Mouse (Mus musculus): ENCODE measurements around the gene Kntc1. TPM values are rescaled to one million over a fixed set of nuclear protein-coding genes. Genes with fewer than 3 reads are reported as not detected.

Kntc1 gene
- polyA plus RNA-seq, 1 experiment from 2014 or later: 35.9 TPM

GRCm38 (mm10) chr5:123821264-123821571, 71.7 kb downstream of the Kntc1 start:
- Histone ChIP-seq H3K4me2 (replicated peaks; ENCODE audit: low read depth, low read length) (no peak overlapping the region), H3K9me3 (ENCODE audit: control insufficient read depth, low read length) (no peaks in the 10 kb centered on the region), H3K27me3 (ENCODE audit: control insufficient read depth, insufficient read depth, low read length) (no peaks in the 10 kb centered on the region), H3K27ac (ENCODE audit: low read depth, low read length) (no peak overlapping the region), H3K4me1 (ENCODE audit: control insufficient read depth, insufficient read depth, low read length) (peaks cover 20% of the 10 kb centered on the region), H3K9ac (ENCODE audit: low read depth, low read length) (no peak overlapping the region), H3K36me3 (ENCODE audit: control insufficient read depth, insufficient read depth, low read length) (peaks cover 23% of the 10 kb centered on the region), H3K4me3 (ENCODE audit: low read length) (no peak overlapping the region)
- WGBS: 49% methylated on average over 3 of the region's 3 CpGs
- peak; percentile 30; the same call in 1 of the 2 replicates for ATAC-seq (ENCODE audit: low FRiP score, low TSS enrichment)

GRCm38 (mm10) chr5:123822706-123823105, 73.2 kb downstream of the Kntc1 start:
- H3K27ac ChIP-seq (ENCODE audit: low read depth, low read length): no peak overlapping the region
- no peak overlapping the region for H3K9ac ChIP-seq (ENCODE audit: low read depth, low read length)
- no peak for ATAC-seq (ENCODE audit: low FRiP score, low TSS enrichment)
- no peaks in the 10 kb centered on the region for H3K27me3 ChIP-seq (ENCODE audit: control insufficient read depth, insufficient read depth, low read length)
- no peak overlapping the region for H3K4me2 ChIP-seq (replicated peaks; ENCODE audit: low read depth, low read length)
- no peaks in the 10 kb centered on the region for H3K9me3 ChIP-seq (ENCODE audit: control insufficient read depth, low read length)
- no peak overlapping the region for H3K4me3 ChIP-seq (ENCODE audit: low read length)
- H3K36me3 ChIP-seq (ENCODE audit: control insufficient read depth, insufficient read depth, low read length): peaks cover 16% of the 10 kb centered on the region
- 77% methylated on average over 7 of the region's 7 CpGs for WGBS
- H3K4me1 ChIP-seq (ENCODE audit: control insufficient read depth, insufficient read depth, low read length): peaks cover 20% of the 10 kb centered on the region

GRCm38 (mm10) chr5:123827659-123828091, 78.2 kb downstream of the Kntc1 start:
- Histone ChIP-seq H3K27ac (ENCODE audit: low read depth, low read length) (no peak overlapping the region), H3K27me3 (ENCODE audit: control insufficient read depth, insufficient read depth, low read length) (no peaks in the 10 kb centered on the region), H3K4me2 (replicated peaks; ENCODE audit: low read depth, low read length) (no peak overlapping the region), H3K4me1 (ENCODE audit: control insufficient read depth, insufficient read depth, low read length) (no peaks in the 10 kb centered on the region), H3K9me3 (ENCODE audit: control insufficient read depth, low read length) (no peaks in the 10 kb centered on the region), H3K36me3 (ENCODE audit: control insufficient read depth, insufficient read depth, low read length) (no peaks in the 10 kb centered on the region), H3K9ac (ENCODE audit: low read depth, low read length) (0 out of 2 replicates have a peak overlapping the region, but pooled peaks have one; percentile 13), H3K4me3 (ENCODE audit: low read length) (no peak overlapping the region)
- ATAC-seq (ENCODE audit: low FRiP score, low TSS enrichment): peak; percentile 78
- WGBS: 30% methylated on average over 6 of the region's 6 CpGs

GRCm38 (mm10) chr5:123832309-123832708, 82.8 kb downstream of the Kntc1 start:
- ATAC-seq (ENCODE audit: low FRiP score, low TSS enrichment): no peak
- no peak overlapping the region for H3K4me3 ChIP-seq (ENCODE audit: low read length)

GRCm38 (mm10) chr5:123834836-123835235, 85.3 kb downstream of the Kntc1 start:
- Histone ChIP-seq H3K4me3 (ENCODE audit: low read length) (no peak overlapping the region), H3K4me1 (ENCODE audit: control insufficient read depth, insufficient read depth, low read length) (no peaks in the 10 kb centered on the region), H3K9ac (ENCODE audit: low read depth, low read length) (no peak overlapping the region), H3K4me2 (replicated peaks; ENCODE audit: low read depth, low read length) (no peak overlapping the region), H3K36me3 (ENCODE audit: control insufficient read depth, insufficient read depth, low read length) (no peaks in the 10 kb centered on the region), H3K27me3 (ENCODE audit: control insufficient read depth, insufficient read depth, low read length) (no peaks in the 10 kb centered on the region), H3K27ac (ENCODE audit: low read depth, low read length) (no peak overlapping the region), H3K9me3 (ENCODE audit: control insufficient read depth, low read length) (no peaks in the 10 kb centered on the region)
- no peak for ATAC-seq (ENCODE audit: low FRiP score, low TSS enrichment)
- 81% methylated on average over 3 of the region's 3 CpGs for WGBS

More at GRCm38 (mm10) chr5:123832309-123832708, 82.8 kb downstream of the Kntc1 start:
- Histone ChIP-seq H3K9me3 (ENCODE audit: control insufficient read depth, low read length) (no peaks in the 10 kb centered on the region), H3K9ac (ENCODE audit: low read depth, low read length) (no peak overlapping the region), H3K27ac (ENCODE audit: low read depth, low read length) (no peak overlapping the region), H3K27me3 (ENCODE audit: control insufficient read depth, insufficient read depth, low read length) (no peaks in the 10 kb centered on the region), H3K4me2 (replicated peaks; ENCODE audit: low read depth, low read length) (no peak overlapping the region), H3K4me1 (ENCODE audit: control insufficient read depth, insufficient read depth, low read length) (no peaks in the 10 kb centered on the region), H3K36me3 (ENCODE audit: control insufficient read depth, insufficient read depth, low read length) (no peaks in the 10 kb centered on the region)
- WGBS: 89% methylated on average over 7 of the region's 7 CpGs

GRCm38 (mm10) chr5:123837371-123837770, 87.9 kb downstream of the Kntc1 start:
- ATAC-seq (ENCODE audit: low FRiP score, low TSS enrichment): no peak
- Histone ChIP-seq H3K4me2 (replicated peaks; ENCODE audit: low read depth, low read length) (no peak overlapping the region), H3K9ac (ENCODE audit: low read depth, low read length) (no peak overlapping the region), H3K27me3 (ENCODE audit: control insufficient read depth, insufficient read depth, low read length) (no peaks in the 10 kb centered on the region), H3K4me1 (ENCODE audit: control insufficient read depth, insufficient read depth, low read length) (no peaks in the 10 kb centered on the region), H3K36me3 (ENCODE audit: control insufficient read depth, insufficient read depth, low read length) (no peaks in the 10 kb centered on the region), H3K4me3 (ENCODE audit: low read length) (no peak overlapping the region), H3K9me3 (ENCODE audit: control insufficient read depth, low read length) (no peaks in the 10 kb centered on the region), H3K27ac (ENCODE audit: low read depth, low read length) (no peak overlapping the region)
- WGBS: 60% methylated on average over 4 of the region's 4 CpGs

- no peak overlapping the region for H3K9ac ChIP-seq (ENCODE audit: low read depth, low read length)
Measured at GRCm38 (mm10) chr5:123842221-123842934, 92.9 kb downstream of the Kntc1 start.

GRCm38 (mm10) chr5:123842935-123843282, 93.4 kb downstream of the Kntc1 start:
- Histone ChIP-seq H3K4me3 (ENCODE audit: low read length) (no peak overlapping the region), H3K4me1 (ENCODE audit: control insufficient read depth, insufficient read depth, low read length) (no peaks in the 10 kb centered on the region), H3K27me3 (ENCODE audit: control insufficient read depth, insufficient read depth, low read length) (no peaks in the 10 kb centered on the region), H3K9ac (ENCODE audit: low read depth, low read length) (no peak overlapping the region), H3K36me3 (ENCODE audit: control insufficient read depth, insufficient read depth, low read length) (no peaks in the 10 kb centered on the region), H3K9me3 (ENCODE audit: control insufficient read depth, low read length) (no peaks in the 10 kb centered on the region), H3K27ac (ENCODE audit: low read depth, low read length) (no peak overlapping the region), H3K4me2 (replicated peaks; ENCODE audit: low read depth, low read length) (no peak overlapping the region)
- no peak for ATAC-seq (ENCODE audit: low FRiP score, low TSS enrichment)
- 74% methylated on average over 3 of the region's 3 CpGs for WGBS

More at GRCm38 (mm10) chr5:123842221-123842934, 92.9 kb downstream of the Kntc1 start:
- H3K4me2 ChIP-seq (replicated peaks; ENCODE audit: low read depth, low read length): no peak overlapping the region
- no peaks in the 10 kb centered on the region for H3K9me3 ChIP-seq (ENCODE audit: control insufficient read depth, low read length)
- H3K4me3 ChIP-seq (ENCODE audit: low read length): no peak overlapping the region
- no peak overlapping the region for H3K27ac ChIP-seq (ENCODE audit: low read depth, low read length)
- H3K4me1 ChIP-seq (ENCODE audit: control insufficient read depth, insufficient read depth, low read length): no peaks in the 10 kb centered on the region
- ATAC-seq (ENCODE audit: low FRiP score, low TSS enrichment): no peak
- 51% methylated on average over 11 of the region's 11 CpGs for WGBS
- H3K36me3 ChIP-seq (ENCODE audit: control insufficient read depth, insufficient read depth, low read length): no peaks in the 10 kb centered on the region
- H3K27me3 ChIP-seq (ENCODE audit: control insufficient read depth, insufficient read depth, low read length): no peaks in the 10 kb centered on the region

GRCm38 (mm10) chr5:123843816-123844215, 94.3 kb downstream of the Kntc1 start:
- ATAC-seq (ENCODE audit: low FRiP score, low TSS enrichment): no peak
- H3K9ac ChIP-seq (ENCODE audit: low read depth, low read length): no peak overlapping the region
- no peak overlapping the region for H3K4me2 ChIP-seq (replicated peaks; ENCODE audit: low read depth, low read length)
- no peaks in the 10 kb centered on the region for H3K27me3 ChIP-seq (ENCODE audit: control insufficient read depth, insufficient read depth, low read length)
- H3K4me3 ChIP-seq (ENCODE audit: low read length): no peak overlapping the region
- H3K4me1 ChIP-seq (ENCODE audit: control insufficient read depth, insufficient read depth, low read length): no peaks in the 10 kb centered on the region
- no peak overlapping the region for H3K27ac ChIP-seq (ENCODE audit: low read depth, low read length)
- WGBS: 46% methylated on average over 4 of the region's 4 CpGs
- no peaks in the 10 kb centered on the region for H3K9me3 ChIP-seq (ENCODE audit: control insufficient read depth, low read length)
- no peaks in the 10 kb centered on the region for H3K36me3 ChIP-seq (ENCODE audit: control insufficient read depth, insufficient read depth, low read length)

All from kidney, embryonic 14.5 days (tissue).